Mouse (Mus musculus) kidney, adult 11 months (tissue): ENCODE results near the gene Rpain.

Experiments
- DNase-seq: peaks from one replicate; pipeline ENCODE4 v3.0.0; 2022

Rpain gene

GRCm38 (mm10) chr11:71001167-71001566 lies 31.2 kb downstream of the Rpain start:
- no peak for DNase-seq

- no peak for DNase-seq
Measured at GRCm38 (mm10) chr11:71003611-71004315, 33.8 kb downstream of the Rpain start.

- DNase-seq: peak; percentile 98
Measured at GRCm38 (mm10) chr11:71004316-71004773, 34.3 kb downstream of the Rpain start, which contains the start of gene Dhx33. TSS of gene Dhx33 (minus strand) at chr11:71004437.

GRCm38 (mm10) chr11:71005046-71005445 lies 35.0 kb downstream of the Rpain start:
- no peak for DNase-seq

- no peak for DNase-seq
Measured at GRCm38 (mm10) chr11:71007026-71007425, 37.0 kb downstream of the Rpain start.

GRCm38 (mm10) chr11:71007831-71008230 lies 37.8 kb downstream of the Rpain start:
- no peak for DNase-seq

GRCm38 (mm10) chr11:71008321-71008720 lies 38.3 kb downstream of the Rpain start:
- DNase-seq: no peak

- no peak for DNase-seq
Measured at GRCm38 (mm10) chr11:71012743-71013142, 42.7 kb downstream of the Rpain start.

GRCm38 (mm10) chr11:71017051-71017450 lies 47.0 kb downstream of the Rpain start:
- no peak for DNase-seq

- DNase-seq: no peak
Measured at GRCm38 (mm10) chr11:71018416-71019200, 48.6 kb downstream of the Rpain start.

GRCm38 (mm10) chr11:71019201-71020068 lies 49.4 kb downstream of the Rpain start, which contains the start of the genes Mis12 and Derl2:
TSS of gene Mis12 (plus strand) at chr11:71019611.
TSS of gene Derl2 (minus strand) at chr11:71019841.
- DNase-seq: peak; percentile 100
